Mouse (Mus musculus): ENCODE measurements around the gene Patl2.
"Not testable (repeated sequence)": the region's sequence is repeated elsewhere in the genome, so short reads cannot be mapped to it uniquely, and the experiment has no call there.

The Patl2 gene

DNA sequence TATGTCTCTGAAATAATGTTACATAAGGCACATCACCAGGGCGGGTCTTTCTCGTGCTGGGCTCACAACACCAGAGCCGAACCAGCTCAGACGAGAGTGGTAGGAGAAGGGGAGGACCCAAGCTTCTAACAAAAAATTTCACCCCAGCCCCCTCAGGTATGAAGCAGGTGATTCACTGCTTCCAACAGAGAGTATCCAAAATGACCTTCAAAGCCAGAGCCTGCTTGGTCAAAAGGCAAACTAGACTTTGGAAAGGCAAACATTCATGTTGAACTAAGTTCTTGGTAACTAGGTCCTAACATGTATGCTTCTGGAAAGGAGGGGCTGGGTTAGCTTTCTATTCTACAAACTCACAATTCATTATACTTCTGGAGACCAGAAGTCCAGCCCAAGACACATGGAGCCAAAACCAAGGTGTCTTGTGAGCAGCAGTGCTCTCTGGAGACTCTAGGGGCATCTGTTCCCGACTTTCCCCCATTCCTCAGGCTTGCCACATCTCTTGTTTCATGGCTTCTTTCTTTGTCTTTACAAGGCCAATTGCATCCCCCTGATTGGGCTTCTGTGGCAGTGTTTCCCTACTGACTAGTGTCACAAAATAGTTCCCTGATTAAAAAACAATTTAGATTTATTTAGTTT, 44.5 kb downstream of the Patl2 start:
- DNase-seq = no peak

DNA sequence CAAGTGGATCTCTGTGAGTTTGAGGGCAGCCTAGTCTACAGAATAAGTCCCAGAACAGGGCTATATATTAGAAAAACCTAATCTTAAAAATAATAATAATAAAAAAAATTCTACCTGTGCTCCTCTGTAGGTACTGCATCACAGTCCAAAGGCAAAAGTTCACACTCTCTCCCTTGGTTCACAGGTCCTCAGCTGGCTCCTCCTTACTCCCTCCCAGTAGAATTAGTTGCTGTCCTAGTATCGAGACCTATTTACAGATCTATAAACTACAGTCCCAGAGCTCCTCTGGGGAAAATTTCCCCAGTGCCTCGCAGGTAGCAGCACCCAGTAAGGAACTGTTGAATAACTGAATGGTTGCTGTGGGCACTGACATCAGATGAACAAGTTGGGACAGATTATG, 45.2 kb downstream of the Patl2 start:
- no peak for DNase-seq

DNA sequence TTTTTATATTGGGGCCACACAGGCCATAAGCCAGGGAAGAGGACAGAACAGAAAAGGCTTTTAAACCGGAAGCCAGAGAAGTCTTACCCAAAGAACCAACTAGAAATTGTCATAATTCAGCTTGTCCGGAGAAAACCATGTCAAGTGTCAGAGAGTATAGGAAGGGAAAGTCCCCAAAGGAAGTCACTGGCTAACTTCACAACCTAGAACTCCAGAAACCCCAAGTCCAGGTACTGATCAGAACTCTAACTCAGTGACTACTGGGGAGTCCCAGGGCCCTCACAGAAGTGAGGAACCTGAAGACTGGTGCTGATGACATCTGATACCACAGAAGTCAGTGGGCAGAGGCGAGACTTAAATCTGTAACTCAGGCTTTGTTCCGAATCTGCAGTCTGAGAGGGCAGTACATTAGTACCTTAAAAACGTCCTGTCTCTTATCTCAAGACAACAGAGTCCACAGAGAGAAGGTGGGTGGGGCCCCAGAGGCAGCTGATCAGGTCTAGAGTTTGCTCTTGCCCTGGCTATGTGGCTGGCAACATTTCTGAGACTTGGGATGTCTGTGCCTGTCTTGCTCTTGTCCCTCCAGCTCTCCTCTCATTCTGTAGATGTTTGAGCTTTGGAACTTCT, 48.0 kb downstream of the Patl2 start:
- DNase-seq = no peak

DNA sequence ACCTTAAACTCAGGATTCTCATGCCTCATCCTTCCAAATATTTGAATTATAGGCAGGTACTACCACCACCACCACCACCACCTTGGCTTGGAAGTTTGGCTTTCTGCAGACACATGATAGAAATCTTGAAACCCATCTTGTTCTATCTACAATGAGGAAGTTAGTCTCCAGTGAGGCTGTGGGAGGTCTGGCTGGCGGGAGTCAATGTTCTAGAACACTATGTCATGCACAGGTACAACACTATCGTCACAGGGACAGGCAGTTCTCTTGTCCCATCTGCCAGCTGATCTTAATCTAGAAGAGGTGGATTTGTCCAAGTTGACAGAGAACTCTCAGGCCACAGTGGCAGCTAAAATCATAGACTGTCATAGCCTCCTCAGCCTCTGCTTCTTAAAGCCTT, 53.4 kb downstream of the Patl2 start:
- DNase-seq = no peak

DNA sequence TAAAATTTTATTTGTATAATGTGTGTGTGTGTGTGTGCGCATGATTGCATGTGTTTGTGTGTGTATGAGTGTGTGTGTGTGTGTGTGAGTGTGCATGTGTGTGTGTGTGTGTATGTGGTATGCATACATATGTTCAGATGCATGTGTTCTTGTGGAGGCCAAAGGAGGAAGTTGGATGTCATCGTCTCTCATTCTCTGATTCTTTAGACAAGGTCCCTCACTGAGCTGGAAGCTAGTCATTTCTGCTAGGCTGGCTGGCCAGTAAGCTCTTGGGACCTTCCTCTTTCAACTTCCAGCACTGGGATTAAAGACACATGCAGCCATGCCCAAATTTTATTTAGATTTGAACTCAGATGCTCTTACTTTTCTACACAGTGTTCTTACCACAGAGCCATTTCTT, 53.9 kb downstream of the Patl2 start:
- DNase-seq = no peak

DNA sequence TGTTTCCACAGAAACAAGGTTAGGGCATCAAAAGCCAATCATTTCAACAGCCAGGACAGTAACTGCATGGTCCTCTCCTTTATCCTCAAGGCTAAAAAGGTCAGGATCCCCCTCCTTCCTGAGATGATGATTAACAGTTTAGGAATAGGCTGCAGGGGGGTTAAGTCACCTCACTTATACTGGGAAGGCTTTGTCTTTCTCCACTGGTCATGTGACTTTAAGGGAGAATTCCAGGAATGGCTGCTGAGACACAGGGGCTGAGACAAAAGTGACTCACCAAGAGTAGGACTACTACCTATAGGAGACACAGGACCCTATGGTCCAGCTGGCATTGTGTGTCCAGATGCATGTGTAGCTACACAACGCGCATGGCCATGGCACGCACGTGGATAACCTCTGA, 58.4 kb downstream of the Patl2 start:
- DNase-seq = no peak

DNA sequence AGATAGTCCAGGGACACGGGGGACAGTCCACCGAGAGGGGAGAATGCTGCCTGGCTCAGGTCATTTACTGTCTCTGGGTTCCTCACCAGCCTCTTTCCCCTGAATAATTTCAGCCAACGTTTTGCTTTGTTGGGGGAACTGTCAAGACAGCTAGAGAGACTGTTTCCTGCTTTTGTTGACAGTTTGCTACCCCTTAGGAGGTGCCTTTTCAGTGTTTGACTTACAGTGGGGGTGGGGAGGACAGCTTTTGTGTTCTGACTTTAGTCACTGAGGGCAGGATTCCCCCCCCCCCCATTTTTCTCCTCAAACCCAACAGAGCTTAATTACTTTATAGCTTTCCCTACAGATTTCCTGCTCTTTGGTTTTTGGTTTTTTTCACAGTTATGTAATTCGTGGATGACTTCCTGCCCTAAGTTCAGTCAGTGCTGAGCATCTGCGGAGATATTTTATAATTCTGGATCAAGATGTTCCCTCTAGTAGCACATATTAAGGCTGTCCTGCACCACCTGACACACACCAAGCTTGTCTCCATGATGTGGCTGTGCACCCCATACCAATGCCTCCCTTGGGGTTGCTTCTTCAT, 59.1 kb downstream of the Patl2 start:
- DNase-seq = no peak

DNA sequence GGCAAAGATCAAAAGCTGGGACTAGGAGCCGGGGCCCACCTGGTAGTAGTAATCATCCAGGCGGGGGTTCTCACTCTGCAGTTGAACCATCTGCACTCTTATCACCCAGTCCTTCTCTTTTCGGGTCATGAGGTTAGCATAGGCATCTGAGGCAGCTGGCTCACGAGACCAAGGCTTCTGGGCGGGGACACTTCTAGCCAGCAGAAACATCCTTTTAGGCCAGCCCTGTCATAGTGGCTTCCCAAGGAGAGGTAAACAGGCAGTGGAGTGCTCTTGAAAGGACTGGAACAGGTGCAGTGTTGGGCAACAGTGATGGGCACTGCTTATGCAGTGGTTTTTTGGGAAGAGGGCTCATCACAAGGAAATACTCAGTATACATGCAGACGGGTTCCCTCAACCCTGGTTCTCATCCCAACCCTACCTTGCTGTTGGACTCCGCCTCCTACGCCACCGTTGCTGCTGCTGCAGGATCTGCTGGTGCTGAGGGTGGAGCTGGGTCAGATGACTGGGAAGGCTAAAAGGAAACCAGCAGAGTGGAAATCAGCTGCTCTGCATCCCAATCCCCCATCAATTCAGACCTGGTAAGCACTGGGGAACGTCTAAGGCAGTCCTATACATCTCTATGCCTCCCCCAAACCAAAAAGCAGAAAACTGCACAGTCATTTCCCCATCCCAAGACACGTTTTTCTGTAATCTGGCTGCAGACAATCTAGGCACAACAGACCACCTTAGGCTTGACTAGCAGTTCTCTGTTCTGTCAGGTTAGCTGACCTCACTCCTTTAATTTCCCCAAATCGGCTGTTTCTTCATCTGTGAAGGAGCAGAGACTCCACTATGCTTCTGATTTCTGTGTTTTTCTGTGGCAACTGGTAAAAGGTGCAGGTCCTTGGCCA, 60.1 kb downstream of the Patl2 start:
- no peak for DNase-seq

DNA sequence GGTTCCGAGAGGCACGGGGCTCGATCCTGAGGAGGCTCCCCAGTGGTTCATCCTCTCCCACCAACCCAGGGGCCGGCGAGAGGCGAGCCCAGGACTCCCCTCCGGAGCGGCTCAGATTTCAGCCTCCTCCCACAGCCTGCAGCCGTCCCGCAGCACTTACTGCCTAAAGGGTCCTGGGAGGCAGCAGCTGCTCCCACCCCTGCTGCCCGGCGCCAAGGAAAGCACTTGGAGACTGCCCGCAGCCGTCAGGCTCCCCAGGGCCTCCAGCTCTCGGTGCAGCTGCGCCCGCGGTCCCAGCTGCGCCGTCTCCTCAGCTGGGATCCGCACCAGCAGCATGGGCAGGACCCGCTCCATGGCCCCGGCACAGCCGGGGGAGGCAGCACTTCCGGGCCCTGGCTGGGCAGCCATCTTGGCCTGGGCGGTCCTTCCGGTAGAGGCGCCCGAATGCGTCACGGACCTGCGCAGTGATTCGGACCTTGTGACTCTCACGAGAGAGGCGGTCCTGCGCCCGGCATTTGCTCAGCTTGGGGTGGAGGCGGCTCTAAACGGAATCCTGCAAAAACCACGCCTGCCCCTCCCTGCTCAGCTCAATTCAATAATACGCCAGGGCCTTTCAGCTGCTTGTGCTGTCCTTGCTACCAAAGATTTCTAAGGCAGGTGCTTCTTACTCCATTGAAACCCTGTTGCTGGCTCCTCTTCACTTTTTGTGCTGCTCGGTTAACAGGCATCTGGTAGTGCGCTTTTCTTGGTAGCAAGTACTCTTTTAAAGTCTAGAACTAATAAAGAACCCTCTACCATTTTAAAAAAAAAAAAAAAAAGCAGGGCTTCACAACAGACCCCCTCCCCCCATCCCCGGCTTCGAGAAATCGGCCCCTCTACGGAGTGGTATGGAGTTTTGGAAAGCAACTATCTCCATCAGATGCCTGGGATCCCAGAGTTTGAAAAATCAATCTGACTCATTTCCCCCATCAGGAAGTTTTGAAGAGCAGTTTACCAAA, 67.7 kb downstream of the Patl2 start, which contains the start of gene Spg11:
TSS of gene Spg11 (minus strand) at position 426 of the 998 bp plus-strand sequence.
- peak; percentile 98 for DNase-seq

DNA sequence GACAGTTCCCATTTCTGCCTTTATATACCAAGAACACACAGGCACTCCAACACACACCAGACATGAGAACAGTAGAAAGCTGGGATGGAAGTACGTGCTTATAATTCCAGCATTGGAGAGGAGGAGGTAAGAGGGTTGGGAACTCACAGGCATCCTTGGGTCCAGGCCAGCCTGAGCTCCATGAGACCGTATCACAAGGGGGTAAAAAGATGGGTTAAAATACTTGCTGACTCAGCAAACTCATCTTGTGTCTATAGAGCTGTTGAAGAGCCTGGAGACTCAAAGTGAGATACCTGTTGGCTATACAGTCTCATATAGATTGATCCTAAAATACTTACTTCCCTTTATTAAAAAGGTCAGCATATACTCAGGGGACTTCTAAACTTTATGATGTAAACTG, 69.1 kb downstream of the Patl2 start:
- no peak for DNase-seq

DNA sequence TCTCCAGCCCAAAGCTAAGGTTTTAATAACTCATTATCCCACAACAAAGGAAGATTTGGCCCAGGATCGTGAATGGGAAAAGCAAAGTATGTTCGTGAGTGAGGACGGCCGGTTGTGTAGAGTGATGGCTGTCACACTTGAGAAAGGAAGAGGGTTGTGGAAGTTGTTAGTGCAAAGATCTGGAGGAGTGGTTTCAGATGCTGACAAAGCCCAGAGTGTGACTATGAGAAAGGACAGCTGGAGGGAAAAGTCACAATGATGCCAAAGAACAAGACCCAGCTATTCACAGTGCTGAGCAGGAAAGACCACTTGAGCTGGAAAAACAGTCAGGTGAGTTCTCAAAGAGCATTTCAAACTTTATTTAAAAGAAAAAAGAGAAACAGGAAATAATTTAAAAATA, 76.3 kb downstream of the Patl2 start:
- no peak for DNase-seq

DNA sequence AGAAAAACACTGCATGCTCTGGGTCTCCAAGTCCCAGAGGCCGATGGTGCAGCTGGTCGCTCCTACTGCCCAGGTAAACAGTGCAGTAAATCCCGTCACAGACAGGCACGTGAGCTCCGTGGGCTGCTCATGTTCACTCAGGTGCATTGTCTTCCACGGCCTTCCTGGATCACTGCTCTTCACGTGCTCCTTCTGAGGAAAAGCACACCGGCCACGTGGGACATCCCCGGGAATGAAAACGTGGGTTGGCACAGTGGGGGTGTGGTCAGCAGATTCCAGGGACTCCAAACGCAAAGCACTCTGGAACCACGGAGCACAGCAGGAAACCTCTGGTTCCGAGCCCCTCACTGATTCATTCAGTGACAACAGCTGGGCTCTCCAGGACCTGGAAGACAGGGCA, 77.9 kb downstream of the Patl2 start:
- no peak for DNase-seq

DNA sequence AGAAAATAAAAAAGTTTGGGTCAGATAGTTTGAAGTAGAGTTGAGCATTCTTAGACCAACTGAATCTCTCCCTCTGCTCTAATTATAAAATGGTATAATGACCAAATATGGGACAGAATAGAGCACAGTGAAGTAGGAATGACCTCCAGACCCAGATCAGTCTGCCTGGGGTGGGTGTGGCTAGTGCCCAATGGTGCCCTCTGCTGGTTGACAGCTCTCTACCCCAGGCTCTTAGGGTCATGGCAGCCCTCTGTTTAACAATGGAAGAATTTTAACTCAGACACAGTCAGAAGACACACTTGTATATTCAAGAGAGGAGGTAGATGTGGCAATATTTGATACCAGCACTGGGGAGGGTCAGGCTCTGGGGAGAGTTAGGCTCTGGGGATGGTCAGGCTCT, 83.9 kb downstream of the Patl2 start:
- no peak for DNase-seq

DNA sequence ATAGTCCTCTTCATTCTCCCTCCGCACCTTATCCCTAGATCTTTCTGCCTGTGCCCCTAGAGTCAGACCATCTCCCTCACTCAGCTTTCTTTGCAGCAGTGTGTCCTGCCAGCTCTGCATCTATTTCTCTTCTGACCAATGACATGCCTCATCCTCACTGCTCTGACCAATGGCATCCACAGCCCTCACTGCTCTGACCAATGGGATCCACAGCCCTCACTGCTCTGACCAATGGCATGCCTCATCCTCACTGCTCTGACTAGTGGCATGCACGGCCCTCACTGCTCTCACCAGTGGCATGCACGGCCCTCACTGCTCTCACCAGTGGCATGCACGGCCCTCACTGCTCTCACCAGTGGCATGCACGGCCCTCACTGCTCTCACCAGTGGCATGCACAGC, 88.3 kb downstream of the Patl2 start:
- DNase-seq = not testable (repeated sequence)

DNA sequence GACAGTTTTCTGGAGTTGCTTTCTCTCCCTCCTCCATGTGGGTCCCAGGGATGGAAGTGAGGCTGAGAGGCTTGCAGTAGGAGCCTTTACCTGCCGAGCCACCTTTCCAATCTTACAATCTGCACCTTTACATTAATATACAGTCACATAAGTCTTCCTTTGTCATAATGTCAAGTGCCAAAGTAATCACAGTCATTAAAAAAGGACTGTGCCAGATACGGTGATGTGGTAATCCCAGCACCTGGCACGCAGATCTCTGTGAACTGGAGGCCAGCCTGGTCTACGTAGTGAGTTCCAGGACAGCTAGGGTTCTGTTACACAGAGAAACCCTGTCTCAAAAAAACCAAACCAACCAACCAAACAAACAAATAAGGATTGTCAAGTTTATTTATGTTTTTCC, 92.1 kb downstream of the Patl2 start:
- no peak for DNase-seq

DNA sequence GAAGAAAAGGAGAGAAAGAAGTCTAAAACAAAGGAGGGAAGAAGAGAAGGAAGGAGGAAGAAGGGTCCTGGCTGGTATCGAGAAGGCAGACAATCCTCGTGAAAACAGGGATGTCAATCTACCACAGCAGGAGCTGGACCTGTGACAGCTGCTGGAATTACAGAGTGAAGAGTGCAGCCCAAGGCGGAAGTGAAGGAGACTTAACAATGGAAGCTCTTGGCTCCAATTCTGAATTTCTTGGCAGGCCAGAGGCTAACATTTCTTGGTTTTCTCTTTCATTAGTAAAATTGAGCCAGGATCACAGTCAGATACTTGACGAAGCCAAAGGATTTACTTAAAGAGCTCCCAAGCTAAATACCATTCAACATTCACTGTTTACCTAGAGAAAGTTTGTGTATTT, 99.5 kb downstream of the Patl2 start:
- no peak for DNase-seq

DNA sequence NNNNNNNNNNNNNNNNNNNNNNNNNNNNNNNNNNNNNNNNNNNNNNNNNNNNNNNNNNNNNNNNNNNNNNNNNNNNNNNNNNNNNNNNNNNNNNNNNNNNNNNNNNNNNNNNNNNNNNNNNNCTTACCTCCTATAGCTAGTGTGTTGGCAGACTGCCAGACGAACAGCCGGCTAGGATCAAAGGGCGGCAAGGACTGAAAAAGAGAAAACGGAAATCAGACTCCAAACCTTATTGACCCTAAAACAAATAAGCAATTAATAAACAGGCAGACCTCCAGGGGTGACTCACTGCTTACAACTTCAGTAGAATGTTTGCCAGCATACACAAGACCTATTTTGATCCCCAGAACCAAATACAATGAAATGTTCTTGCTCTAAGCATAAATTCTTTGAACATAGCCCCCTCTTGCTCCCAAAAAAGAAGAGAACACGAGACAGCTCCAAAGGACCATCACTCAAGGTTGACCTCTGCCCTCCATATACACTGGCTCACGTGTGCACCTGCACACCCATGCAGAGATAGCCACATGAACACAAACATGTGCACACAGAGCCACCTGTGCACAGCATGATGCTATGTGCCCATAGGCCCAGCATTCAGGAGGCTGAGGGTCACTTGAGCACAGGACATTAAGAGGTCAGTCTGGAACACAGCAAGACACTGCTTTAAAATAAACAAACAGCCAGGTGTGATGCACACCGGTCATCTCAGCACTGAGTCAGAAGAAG, 104.1 kb downstream of the Patl2 start:
- no peak for DNase-seq
